Mouse (Mus musculus): Measurements from ENCODE around the gene Ndufs5. TPM values are rescaled to one million over a fixed set of nuclear protein-coding genes. Genes with fewer than 3 reads are reported as not detected.

Gene Ndufs5
- polyA plus RNA-seq, 1 experiment from 2014 or later = 330 TPM

- H3K27ac ChIP-seq (replicated peaks) = no peak overlapping the region
- H3K36me3 ChIP-seq = peaks cover 23% of the 10 kb centered on the region
- peak overlapping the region; percentile 84; the same call in 1 of the 2 replicates for H3K4me3 ChIP-seq
- WGBS = 81% methylated on average over 7 of the region's 7 CpGs
- DNase-seq (ENCODE audit: low spot score) = no peak
- no peaks in the 10 kb centered on the region for H3K9me3 ChIP-seq (replicated peaks)
- peaks cover 25% of the 10 kb centered on the region for H3K4me1 ChIP-seq
- H3K27me3 ChIP-seq (ENCODE audit: low read depth, poor library complexity, severe bottlenecking) = peaks cover 18% of the 10 kb centered on the region
Measured at GRCm38 (mm10) chr4:123685046-123685445, 33.0 kb downstream of the Ndufs5 start.

GRCm38 (mm10) chr4:123684260-123684659, 33.7 kb downstream of the Ndufs5 start, which contains the start of gene Macf1:
Macf1 (minus strand) TSS chr4:123684360.
- Histone ChIP-seq H3K4me1 (peaks cover 25% of the 10 kb centered on the region), H3K36me3 (peaks cover 27% of the 10 kb centered on the region), H3K9me3 (replicated peaks) (no peaks in the 10 kb centered on the region), H3K27ac (replicated peaks) (no peak within 1 kb of the TSS), H3K4me3 (peak within 1 kb of the TSS; percentile 84; the same call in 1 of the 2 replicates), H3K27me3 (ENCODE audit: low read depth, poor library complexity, severe bottlenecking) (peaks cover 18% of the 10 kb centered on the region)
- DNase-seq (ENCODE audit: low spot score) = no peak
- WGBS = 84% methylated on average over 3 of the region's 3 CpGs

GRCm38 (mm10) chr4:123682291-123682690, 35.7 kb downstream of the Ndufs5 start:
- Histone ChIP-seq H3K4me1 (peaks cover 30% of the 10 kb centered on the region), H3K9me3 (replicated peaks) (no peaks in the 10 kb centered on the region), H3K36me3 (peaks cover 27% of the 10 kb centered on the region), H3K27ac (replicated peaks) (no peak overlapping the region), H3K27me3 (ENCODE audit: low read depth, poor library complexity, severe bottlenecking) (peaks cover 18% of the 10 kb centered on the region), H3K4me3 (no peak overlapping the region)
- DNase-seq (ENCODE audit: low spot score) = no peak
- 86% methylated on average over 8 of the region's 8 CpGs for WGBS

- Histone ChIP-seq H3K4me3 (no peak overlapping the region), H3K4me1 (peaks cover 32% of the 10 kb centered on the region), H3K9me3 (replicated peaks) (no peaks in the 10 kb centered on the region), H3K27me3 (ENCODE audit: low read depth, poor library complexity, severe bottlenecking) (peaks cover 11% of the 10 kb centered on the region), H3K27ac (replicated peaks) (no peak overlapping the region), H3K36me3 (peaks cover 27% of the 10 kb centered on the region)
- DNase-seq (ENCODE audit: low spot score) = no peak
- 75% methylated on average over 7 of the region's 7 CpGs for WGBS
Measured at GRCm38 (mm10) chr4:123680962-123681361, 37.0 kb downstream of the Ndufs5 start.

- H3K4me1 ChIP-seq = peaks cover 25% of the 10 kb centered on the region
- peak overlapping the region; percentile 67 for H3K27ac ChIP-seq (replicated peaks)
- peaks cover 31% of the 10 kb centered on the region for H3K36me3 ChIP-seq
- H3K27me3 ChIP-seq (ENCODE audit: low read depth, poor library complexity, severe bottlenecking) = no peaks in the 10 kb centered on the region
- DNase-seq (ENCODE audit: low spot score) = peak; percentile 27
- no peak overlapping the region for H3K4me3 ChIP-seq
- 45% methylated on average over 10 of the region's 10 CpGs for WGBS
- no peaks in the 10 kb centered on the region for H3K9me3 ChIP-seq (replicated peaks)
Measured at GRCm38 (mm10) chr4:123677060-123677804, 40.8 kb downstream of the Ndufs5 start.

DNA sequence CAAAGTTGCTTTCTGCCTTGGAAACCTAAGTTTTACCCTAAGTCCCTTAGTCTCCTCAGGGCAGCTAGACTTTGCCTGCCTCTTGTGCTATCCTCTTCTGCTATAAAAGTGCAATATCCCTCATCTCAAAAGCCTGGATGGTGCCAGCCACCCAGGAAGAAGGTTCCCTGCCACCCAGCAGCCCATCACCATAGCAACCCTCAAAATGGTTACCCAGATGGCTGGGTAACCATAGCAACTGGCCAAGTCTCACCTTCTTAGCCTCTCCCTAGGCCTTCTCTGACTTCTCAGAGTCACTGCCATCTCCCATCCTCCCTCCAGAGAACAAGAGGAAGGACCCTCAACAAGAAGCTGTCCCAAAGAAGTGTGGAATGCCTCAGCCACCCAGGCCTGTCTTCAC, 47.4 kb downstream of the Ndufs5 start:
- no peak overlapping the region for H3K4me3 ChIP-seq
- no peaks in the 10 kb centered on the region for H3K27me3 ChIP-seq (ENCODE audit: low read depth, poor library complexity, severe bottlenecking)
- H3K4me1 ChIP-seq = peaks cover 53% of the 10 kb centered on the region
- H3K9me3 ChIP-seq (replicated peaks) = no peaks in the 10 kb centered on the region
- peak; percentile 57 for DNase-seq (ENCODE audit: low spot score)
- H3K27ac ChIP-seq (replicated peaks) = peak overlapping the region; percentile 25
- peaks cover 24% of the 10 kb centered on the region for H3K36me3 ChIP-seq

GRCm38 (mm10) chr4:123669696-123670095, 48.3 kb downstream of the Ndufs5 start:
- no peak for DNase-seq (ENCODE audit: low spot score)
- peak overlapping the region; percentile 25 for H3K27ac ChIP-seq (replicated peaks)
- H3K27me3 ChIP-seq (ENCODE audit: low read depth, poor library complexity, severe bottlenecking) = no peaks in the 10 kb centered on the region
- no peak overlapping the region for H3K4me3 ChIP-seq
- H3K9me3 ChIP-seq (replicated peaks) = no peaks in the 10 kb centered on the region
- H3K36me3 ChIP-seq = peaks cover 20% of the 10 kb centered on the region
- WGBS = 78% methylated on average over 6 of the region's 6 CpGs
- peaks cover 59% of the 10 kb centered on the region for H3K4me1 ChIP-seq

DNA sequence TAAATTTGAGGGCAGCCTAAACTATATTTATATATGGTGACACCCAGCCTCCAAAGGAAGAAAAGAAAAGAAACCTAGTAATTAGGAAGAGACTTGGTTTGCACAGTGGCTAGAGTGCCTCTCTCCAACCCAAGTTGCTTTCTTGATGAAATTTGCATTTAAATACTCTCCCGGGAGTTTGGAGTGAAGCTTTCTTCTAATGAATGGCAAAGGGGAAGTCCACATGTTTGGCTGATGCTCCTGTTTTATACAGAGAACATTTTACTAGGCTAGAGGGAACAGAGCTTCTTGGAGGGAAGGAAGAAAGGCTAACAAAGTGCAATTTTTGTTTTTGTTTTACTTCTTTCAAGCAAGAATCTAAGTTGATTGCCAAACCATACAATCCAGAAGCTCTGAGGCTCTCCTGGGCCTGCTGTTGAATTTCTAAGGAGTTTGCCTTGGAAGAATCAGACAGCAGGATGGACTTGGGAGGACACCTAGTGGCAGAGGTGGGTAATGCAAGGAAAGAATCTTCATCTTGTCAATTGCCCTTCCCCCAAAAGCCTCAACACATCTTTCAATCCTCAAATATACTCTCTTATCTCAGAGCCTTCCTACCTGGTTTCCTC, 50.6 kb downstream of the Ndufs5 start:
- peak; percentile 78 for DNase-seq (ENCODE audit: low spot score)
- Histone ChIP-seq H3K36me3 (peaks cover 6% of the 10 kb centered on the region), H3K27ac (replicated peaks) (peak overlapping the region; percentile 99), H3K4me1 (peaks cover 74% of the 10 kb centered on the region), H3K27me3 (ENCODE audit: low read depth, poor library complexity, severe bottlenecking) (no peaks in the 10 kb centered on the region), H3K4me3 (peak overlapping the region; percentile 27; the same call in 1 of the 2 replicates), H3K9me3 (replicated peaks) (no peaks in the 10 kb centered on the region)
- WGBS = 27% methylated on average over 1 of the region's 1 CpGs

DNA sequence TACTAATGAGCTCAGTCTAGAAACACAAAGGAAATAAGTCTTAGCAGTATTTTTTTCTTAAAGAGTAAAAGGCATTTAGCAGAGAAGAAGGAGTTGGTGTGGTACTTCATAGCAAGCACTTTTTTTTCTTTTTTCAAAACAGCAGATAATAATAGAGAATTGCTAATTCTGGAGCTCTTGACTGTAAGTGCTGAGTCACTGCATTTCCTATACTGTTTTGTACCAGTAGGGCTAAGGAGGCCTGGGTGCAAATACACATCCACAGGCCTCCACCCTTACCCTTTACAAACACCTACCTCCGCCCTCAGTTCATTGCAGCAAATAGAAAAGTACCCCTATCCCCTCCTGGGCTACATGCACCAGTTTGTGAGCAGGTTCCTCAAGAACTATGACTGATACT, 51.5 kb downstream of the Ndufs5 start:
- peak overlapping the region; percentile 99 for H3K27ac ChIP-seq (replicated peaks)
- no peak overlapping the region for H3K4me3 ChIP-seq
- no peaks in the 10 kb centered on the region for H3K27me3 ChIP-seq (ENCODE audit: low read depth, poor library complexity, severe bottlenecking)
- DNase-seq (ENCODE audit: low spot score) = no peak
- no peaks in the 10 kb centered on the region for H3K9me3 ChIP-seq (replicated peaks)
- WGBS = 70% methylated on average over 1 of the region's 1 CpGs
- H3K36me3 ChIP-seq = peaks cover 6% of the 10 kb centered on the region
- peaks cover 81% of the 10 kb centered on the region for H3K4me1 ChIP-seq

GRCm38 (mm10) chr4:123665681-123666278, 52.2 kb downstream of the Ndufs5 start:
- Histone ChIP-seq H3K9me3 (replicated peaks) (no peaks in the 10 kb centered on the region), H3K36me3 (peaks cover 6% of the 10 kb centered on the region; the same call in 1 of the 2 replicates), H3K27me3 (ENCODE audit: low read depth, poor library complexity, severe bottlenecking) (no peaks in the 10 kb centered on the region), H3K4me1 (peaks cover 79% of the 10 kb centered on the region), H3K27ac (replicated peaks) (peak overlapping the region; percentile 99), H3K4me3 (peak overlapping the region; percentile 94)
- WGBS = 31% methylated on average over 11 of the region's 11 CpGs
- no peak for DNase-seq (ENCODE audit: low spot score)

DNA sequence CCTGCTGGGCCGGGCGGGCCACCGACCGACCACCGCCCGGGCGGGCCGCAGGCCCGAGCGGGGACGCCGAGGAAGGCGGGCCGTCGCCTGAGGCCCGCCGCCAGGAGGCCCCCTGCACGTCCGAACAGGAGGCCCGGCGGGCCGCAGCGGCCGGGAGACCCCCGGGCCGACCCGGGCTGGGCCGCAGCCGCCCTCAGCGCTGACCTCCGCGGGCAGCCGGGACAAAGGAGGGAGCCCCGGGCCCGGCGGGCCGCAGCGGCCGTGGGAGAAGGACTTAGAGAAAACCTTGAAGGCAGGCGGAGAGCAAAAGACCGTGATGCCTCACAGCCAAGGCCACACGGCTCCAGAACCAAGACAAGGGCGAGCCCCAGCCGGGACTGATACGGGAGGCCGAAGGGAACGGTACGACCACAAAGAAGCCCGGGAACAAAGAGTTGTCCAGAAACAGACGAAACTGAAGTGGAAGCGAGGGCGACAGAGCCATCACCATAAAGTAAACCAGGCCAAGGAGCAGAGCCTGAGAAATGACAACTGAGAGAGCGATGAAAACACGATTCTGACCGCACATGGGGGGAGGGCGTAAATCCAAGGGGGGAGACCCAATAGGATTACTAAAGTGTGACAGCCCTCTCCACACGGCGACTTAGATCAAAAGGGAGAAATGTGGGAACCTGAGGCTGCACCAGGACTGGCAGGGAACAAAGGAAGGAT, 52.9 kb downstream of the Ndufs5 start:
- H3K4me1 ChIP-seq = peaks cover 72% of the 10 kb centered on the region
- peak overlapping the region; percentile 99 for H3K27ac ChIP-seq (replicated peaks)
- under 1% methylated on average over 55 of the region's 58 CpGs for WGBS

More for the DNA sequence above, 52.9 kb downstream of the Ndufs5 start:
- peak; percentile 81 for DNase-seq (ENCODE audit: low spot score)
- no peaks in the 10 kb centered on the region for H3K27me3 ChIP-seq (ENCODE audit: low read depth, poor library complexity, severe bottlenecking)
- H3K9me3 ChIP-seq (replicated peaks) = no peaks in the 10 kb centered on the region
- H3K4me3 ChIP-seq = peak overlapping the region; percentile 94
- peaks cover 11% of the 10 kb centered on the region for H3K36me3 ChIP-seq

Data from midbrain, embryonic 10.5 days (tissue).